Mouse (Mus musculus) ovary, adult 2 months (tissue): ENCODE results near the gene Gm9944. TPM values are rescaled to one million over a fixed set of nuclear protein-coding genes. Genes with fewer than 3 reads are reported as not detected.

Experiments
- polyA plus RNA-seq: library from polyadenylated mRNA; depleted of rRNA; stranded (reverse); fragments of >200 nt; gene quantifications from 2 replicates; pipeline ENCODE4 v1.2.3, GENCODE M21; 2012; rRNA removed

The Gm9944 gene
- not detected in 2 replicates for polyA plus RNA-seq

GRCm38 (mm10) chr4:144453217-144453616 is at the start of gene Gm9944:
Gene Gm9944, minus strand, starts transcription at chr4:144453317.

DNA sequence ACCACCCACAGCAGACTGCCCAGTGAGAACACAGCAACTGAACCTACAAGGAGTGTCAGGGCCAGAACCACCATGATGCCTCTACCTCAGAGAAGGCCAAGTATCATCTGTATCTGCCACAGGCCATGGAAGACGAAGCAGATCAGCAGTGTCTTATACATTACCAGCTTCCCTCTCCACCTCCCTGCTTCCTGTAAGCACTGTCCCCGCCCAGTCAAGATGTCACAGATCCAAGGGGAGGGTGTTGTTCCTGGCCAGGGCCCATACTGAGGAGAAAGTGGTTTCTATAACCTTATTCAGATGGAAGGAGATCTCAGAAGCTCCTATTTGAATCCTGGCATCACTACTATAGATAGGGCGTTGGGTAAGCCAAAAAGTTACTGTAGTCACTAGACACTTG is 10.5 kb upstream of the Gm9944 start, which contains the start of gene Aadacl3:
Gene Aadacl3, minus strand, starts transcription at position 101 of the 400 bp plus-strand sequence.

GRCm38 (mm10) chr4:144438672-144439071 is 14.4 kb downstream of the Gm9944 start, which contains the start of gene 1700012P22Rik:
Gene 1700012P22Rik, minus strand, starts transcription at chr4:144438772.

GRCm38 (mm10) chr4:144408290-144408689 is 44.8 kb downstream of the Gm9944 start, which contains the start of gene Pramef12:
Gene Pramef12, minus strand, starts transcription at chr4:144408464.

Other genes starting within 250 kb of the Gm9944 start
- gene C87977, start 240.0 kb downstream of the Gm9944 start, polyA plus RNA-seq: 2.7 and 3.3 TPM in 2 replicates
- not detected in 2 replicates for gene Pramel5, start 172.8 kb downstream of the Gm9944 start, polyA plus RNA-seq
- not detected in 2 replicates for gene Gm13128, start 123.1 kb downstream of the Gm9944 start, polyA plus RNA-seq
- gene Gm13119, start 95.4 kb downstream of the Gm9944 start, polyA plus RNA-seq: not detected in 2 replicates
- 1.3 and 1.8 TPM in 2 replicates for gene Pramef20, start 75.4 kb downstream of the Gm9944 start, polyA plus RNA-seq
- 7.2 and 8.8 TPM in 2 replicates for gene Pramef12, start 44.9 kb downstream of the Gm9944 start, polyA plus RNA-seq
- gene 1700012P22Rik, start 14.5 kb downstream of the Gm9944 start, polyA plus RNA-seq: 0.50 and 0.55 TPM in 2 replicates
- not detected in 2 replicates for gene Aadacl3, start 10.4 kb upstream of the Gm9944 start, polyA plus RNA-seq
- not detected in 2 replicates for gene 9430007A20Rik, start 66.5 kb upstream of the Gm9944 start, polyA plus RNA-seq
- not detected in 2 replicates for gene Gm13124, start 111.8 kb upstream of the Gm9944 start, polyA plus RNA-seq
- not detected in 2 replicates for gene Aadacl4, start 160.4 kb upstream of the Gm9944 start, polyA plus RNA-seq
- not detected in 2 replicates for gene Gm436, start 233.1 kb upstream of the Gm9944 start, polyA plus RNA-seq